Mouse (Mus musculus) right cerebral cortex, postnatal 10 days (tissue): Measurements from ENCODE around the gene Ak9.
"Not testable (repeated sequence)": the region's sequence is repeated elsewhere in the genome, so short reads cannot be mapped to it uniquely, and the experiment has no call there.

Experiments
- DNase-seq, 2 experiments: peaks; one replicate each; pipeline ENCODE4 v3.0.0; 2021; ENCODE audit warnings: low spot score in 2 of 2

Gene Ak9

GRCm38 (mm10) chr10:41332533-41333043 lies 28.8 kb downstream of the Ak9 start:
- DNase-seq: peak in 1 of 2 experiments; percentile 1

DNA sequence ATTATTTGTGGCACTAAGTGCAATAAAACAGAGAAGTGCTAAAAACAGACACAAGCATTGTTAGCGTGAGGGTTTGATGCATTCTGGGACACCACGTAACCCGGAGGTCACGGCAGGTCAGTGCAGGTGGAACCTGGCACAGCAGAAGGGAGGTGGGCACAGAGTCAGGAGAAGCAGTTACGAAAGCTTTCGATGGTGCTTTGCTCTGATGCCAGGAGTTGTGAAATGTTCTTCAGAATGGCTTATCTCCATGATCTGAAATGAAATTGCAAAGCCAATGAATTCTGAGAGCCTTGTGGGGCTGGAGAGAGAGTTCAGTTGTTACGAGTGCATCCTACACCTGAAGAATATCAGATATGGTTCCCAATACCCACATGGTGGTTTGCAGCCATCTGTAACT lies 37.6 kb downstream of the Ak9 start:
- peak in 1 of 2 experiments; percentile 12 for DNase-seq

DNA sequence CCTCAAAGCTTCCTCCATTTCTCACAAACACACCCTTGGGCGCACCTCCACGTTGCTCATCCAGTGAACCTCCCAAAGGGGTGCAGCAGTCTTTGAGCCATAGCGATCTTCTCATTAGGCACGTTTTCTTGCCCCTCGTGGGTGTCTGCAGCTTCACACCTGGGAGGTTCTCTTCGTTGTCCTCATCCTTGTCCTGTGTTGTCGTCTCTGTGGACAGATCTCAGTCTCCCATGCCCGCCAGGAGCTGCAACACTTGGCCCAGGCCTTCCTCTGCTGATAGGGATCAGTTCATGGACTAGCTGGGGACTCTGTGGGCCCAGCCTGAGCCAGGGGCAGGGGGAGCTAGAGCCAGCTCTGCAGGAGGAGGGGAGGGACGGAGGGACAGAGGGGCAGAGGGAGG lies 61.3 kb downstream of the Ak9 start:
- no peak for DNase-seq

DNA sequence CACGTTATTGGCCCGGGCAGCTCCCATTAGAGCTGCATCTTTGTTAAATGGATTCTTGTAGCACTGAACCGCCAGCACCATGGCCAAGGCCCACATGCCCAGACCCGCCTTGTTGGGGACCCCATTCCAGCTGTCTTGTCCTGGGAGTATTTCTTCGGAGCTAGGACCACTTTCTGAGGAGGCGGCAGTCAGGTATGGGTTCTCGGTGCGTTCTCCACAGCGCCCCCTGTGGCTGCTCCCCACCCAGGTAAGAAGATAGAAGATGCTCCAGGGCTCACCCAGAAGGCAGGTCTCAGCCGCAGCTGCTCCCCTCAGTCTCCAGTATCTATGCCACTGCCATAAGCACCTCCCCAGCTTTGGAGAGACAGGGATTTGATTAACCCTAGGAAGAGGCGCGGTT lies 76.7 kb downstream of the Ak9 start:
- no peak for DNase-seq

GRCm38 (mm10) chr10:41385506-41386221 lies 81.9 kb downstream of the Ak9 start:
- peak; percentile 38 to 43 for DNase-seq

GRCm38 (mm10) chr10:41393555-41393954 lies 89.8 kb downstream of the Ak9 start:
- DNase-seq: no peak

DNA sequence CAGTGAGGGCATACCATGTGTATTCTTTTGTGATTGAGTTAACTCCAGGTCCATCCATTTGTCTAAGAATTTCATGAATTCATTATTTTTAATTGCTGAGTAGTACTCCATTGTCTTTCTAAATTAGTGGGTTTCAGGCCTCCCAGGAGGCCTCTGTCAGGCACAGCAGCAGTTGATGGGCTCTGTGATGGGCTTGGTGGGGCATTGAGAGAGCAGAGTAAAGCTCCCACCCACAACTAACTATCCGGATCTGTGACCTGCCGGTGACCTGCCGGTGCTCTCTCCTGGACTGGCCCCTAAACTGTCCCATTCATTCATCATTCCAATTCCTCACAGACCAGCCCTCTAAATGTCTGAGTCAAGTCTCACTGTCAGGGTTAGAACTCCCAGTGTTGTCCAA lies 97.3 kb downstream of the Ak9 start:
- no peak for DNase-seq

DNA sequence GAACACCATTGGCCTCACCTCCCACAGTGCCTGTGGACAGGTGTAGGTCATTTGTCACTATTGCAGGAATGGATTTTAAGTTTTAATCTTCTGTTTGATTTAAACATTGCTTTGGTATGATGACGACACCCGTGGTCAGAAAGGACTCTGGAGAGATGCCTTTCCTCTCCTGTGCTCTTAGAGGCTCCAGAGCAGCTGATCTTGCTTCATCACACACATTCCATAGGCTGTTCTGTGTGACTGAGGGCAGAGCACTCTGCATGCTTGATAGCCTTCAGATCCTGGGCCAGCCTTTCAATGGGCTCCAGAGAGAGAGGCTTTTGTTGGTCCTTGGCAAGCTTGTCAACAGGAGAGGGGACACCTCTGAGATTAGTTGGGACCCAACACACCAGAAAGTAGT lies 99.6 kb downstream of the Ak9 start:
- DNase-seq: no peak

GRCm38 (mm10) chr10:41403893-41404612 lies 100.3 kb downstream of the Ak9 start:
- DNase-seq: peak; percentile 39 to 41

DNA sequence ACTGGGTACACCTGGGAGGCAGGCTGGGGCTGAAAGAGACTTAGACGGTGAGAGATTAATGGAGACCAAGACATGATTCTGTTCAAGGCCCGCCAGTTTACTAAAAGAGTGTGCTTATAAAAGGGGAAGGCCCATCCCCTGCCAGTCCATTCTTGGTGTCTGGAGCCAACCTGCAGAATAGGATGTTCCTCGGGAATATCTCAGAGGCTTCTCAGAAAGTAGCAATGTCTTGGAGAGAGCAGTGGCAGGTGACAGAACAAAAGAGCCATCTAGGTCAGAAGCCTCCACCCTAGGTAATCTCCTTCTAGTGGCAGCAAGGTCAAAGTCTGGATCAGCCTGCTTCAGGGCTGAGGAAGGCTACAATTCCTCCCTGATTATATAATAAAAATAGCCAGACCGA lies 106.4 kb downstream of the Ak9 start:
- not testable (repeated sequence) for DNase-seq

GRCm38 (mm10) chr10:41410821-41411220 lies 107.0 kb downstream of the Ak9 start:
- not testable (repeated sequence) for DNase-seq

GRCm38 (mm10) chr10:41413471-41413870 lies 109.7 kb downstream of the Ak9 start:
- DNase-seq: not testable (repeated sequence)

DNA sequence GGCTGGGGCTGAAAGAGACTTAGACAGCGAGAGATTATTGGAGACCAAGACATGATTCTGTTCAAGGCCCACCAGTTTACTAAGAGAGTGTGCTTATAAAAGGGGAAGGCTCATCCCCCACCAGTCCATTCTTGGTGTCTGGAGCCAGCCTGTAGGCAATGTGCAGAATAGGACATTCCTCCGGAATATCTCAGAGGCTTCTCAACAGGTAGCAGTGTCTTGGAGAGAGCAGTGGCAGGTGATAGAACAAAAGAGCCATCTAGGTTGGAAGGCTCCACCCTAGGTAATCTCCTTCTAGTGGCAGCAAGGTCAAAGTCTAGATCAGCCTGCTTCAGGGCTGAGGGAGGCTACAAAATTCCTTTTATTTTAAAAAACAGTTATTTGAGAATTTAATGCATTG lies 111.6 kb downstream of the Ak9 start:
- DNase-seq: not testable (repeated sequence)

DNA sequence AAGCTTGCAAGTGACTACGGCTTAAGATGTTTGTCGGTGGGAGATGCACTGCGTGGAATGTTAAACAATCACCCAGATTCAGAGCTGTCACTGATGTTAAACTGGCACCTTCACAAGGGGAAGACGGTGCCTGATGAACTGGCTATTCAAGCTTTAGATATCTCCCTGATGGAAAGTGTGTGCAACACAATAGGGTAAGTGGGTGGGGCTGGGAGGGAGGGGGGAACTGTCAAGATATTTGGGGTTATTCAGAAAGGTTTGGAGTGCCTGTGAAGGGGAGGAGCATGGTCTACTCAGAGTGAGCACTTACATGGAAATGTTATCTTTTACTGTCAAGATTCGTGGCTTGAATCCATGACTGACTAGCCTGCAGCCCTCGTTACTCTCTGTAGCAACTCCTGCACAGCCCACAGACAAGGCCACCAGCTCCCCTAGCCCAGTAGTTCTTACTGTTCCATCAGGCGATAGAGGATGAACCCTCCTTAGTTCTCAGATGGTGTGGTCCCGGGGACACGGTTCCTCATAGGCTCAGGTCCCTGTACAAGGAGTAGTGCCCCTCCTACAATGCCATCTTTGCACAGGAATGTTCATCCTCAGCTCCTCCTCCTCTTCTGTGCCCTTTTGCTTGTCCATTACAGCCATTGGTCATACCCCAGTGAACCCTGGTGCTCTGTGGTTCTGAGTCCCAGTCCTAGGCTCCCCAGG lies 116.9 kb downstream of the Ak9 start:
- no peak for DNase-seq

DNA sequence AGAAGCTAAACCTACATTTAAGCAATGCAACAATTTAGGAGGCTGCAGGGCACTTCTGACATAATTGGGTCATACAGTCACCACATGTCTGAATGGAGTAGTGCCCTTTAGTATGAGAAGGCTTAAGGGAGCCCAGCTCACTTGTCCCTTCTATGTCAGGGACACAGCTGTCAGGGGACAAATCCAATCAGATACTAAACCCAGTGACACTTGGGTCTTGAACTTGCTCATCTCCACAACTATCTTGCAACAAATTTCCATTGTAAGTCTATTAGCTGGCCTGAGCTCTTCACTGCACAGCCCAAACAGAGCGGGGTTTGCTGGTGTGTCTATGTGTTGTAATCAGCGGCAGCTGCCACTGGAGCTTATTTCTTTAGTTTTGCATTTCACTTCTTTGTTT lies 119.9 kb downstream of the Ak9 start:
- no peak for DNase-seq

DNA sequence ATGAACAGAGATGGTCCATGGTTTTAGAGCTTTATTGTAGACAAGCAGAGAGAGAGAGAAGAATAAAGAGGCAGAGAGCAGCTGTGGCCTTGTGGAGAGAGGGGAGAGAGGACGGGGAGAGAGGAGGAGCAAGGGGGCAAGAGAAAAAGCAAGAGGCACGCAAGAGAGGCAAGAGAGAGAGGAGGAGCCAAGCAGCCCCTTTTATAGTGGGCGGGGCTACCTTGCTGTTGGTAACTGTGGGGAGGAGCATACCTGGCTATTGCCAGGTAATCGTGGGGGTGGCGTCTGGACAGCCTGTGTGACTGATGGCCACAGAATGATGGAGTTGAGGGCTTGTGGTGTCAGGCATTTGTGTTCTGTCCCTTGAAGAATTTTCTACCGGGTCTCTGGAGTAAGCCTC lies 122.6 kb downstream of the Ak9 start:
- DNase-seq: no peak

GRCm38 (mm10) chr10:41434624-41435023 lies 130.8 kb downstream of the Ak9 start:
- DNase-seq: peak; percentile 42 to 53

GRCm38 (mm10) chr10:41435141-41435540 lies 131.4 kb downstream of the Ak9 start:
- DNase-seq: no peak

DNA sequence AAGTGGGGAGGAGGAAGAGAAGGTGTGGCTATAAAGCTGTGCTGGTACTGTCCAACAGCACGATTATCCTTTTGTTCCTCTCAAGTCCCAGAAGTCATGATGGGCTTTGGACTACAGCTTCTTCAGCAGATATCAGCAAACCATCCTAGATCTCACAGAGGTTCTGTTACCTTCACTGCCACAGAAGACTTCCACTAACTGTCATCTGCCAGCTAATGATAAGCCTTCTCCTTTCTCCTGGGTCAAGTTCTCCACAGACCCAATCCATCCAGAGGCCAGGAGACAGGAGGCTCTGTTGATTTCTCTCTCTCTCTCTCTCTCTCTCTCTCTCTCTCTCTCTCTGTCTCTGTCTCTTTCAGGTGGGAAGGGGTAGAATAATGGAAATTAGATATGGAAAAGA lies 144.4 kb downstream of the Ak9 start:
- DNase-seq: no peak

- peak; percentile 41 to 43 for DNase-seq
Observed at GRCm38 (mm10) chr10:41449684-41450083, 145.9 kb downstream of the Ak9 start.

DNA sequence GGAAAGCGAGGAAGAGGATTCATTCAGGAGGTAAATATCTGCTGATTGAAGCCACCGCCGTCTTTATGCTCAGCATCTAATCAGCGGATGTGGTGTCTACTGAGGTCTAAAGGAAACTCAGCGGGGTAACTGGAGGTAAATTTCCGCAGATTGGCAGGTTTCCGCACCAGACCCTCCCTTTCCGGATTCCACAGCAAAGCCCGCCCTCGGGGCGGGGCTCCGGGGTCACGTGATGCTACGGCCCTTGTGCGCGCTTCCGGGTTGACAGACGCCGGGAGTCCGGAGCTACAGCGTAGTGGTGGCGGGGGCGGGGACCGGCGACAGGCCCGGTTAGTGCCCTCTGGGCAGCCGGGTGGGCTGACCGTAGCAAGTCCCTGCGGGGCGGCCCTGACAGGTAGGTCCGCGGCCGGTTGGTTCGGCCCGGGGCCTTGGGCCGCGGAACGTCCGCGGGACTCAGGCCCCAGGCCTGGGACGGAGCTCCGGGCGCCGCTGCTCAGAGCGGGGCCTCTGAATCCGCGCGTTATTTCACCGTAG lies 146.4 kb downstream of the Ak9 start, which contains the start of gene Zbtb24:
TSS of gene Zbtb24 (plus strand) at position 247 of the 534 bp plus-strand sequence.
- peak; percentile 96 to 97 for DNase-seq
